Mouse (Mus musculus) regulatory T cell (primary cell): ENCODE results near the gene Rabgap1.
"Not testable (repeated sequence)": the region's sequence is repeated elsewhere in the genome, so short reads cannot be mapped to it uniquely, and the experiment has no call there.

Experiments
- in situ Hi-C: fragments of 300-600 bp; cut with MboI, MseI; formaldehyde crosslinking; loops from one replicate; pipeline ENCODE4 v1.15.1; 2025; ENCODE audit warnings: high pct_unique_total_duplicates

The Rabgap1 gene

DNA sequence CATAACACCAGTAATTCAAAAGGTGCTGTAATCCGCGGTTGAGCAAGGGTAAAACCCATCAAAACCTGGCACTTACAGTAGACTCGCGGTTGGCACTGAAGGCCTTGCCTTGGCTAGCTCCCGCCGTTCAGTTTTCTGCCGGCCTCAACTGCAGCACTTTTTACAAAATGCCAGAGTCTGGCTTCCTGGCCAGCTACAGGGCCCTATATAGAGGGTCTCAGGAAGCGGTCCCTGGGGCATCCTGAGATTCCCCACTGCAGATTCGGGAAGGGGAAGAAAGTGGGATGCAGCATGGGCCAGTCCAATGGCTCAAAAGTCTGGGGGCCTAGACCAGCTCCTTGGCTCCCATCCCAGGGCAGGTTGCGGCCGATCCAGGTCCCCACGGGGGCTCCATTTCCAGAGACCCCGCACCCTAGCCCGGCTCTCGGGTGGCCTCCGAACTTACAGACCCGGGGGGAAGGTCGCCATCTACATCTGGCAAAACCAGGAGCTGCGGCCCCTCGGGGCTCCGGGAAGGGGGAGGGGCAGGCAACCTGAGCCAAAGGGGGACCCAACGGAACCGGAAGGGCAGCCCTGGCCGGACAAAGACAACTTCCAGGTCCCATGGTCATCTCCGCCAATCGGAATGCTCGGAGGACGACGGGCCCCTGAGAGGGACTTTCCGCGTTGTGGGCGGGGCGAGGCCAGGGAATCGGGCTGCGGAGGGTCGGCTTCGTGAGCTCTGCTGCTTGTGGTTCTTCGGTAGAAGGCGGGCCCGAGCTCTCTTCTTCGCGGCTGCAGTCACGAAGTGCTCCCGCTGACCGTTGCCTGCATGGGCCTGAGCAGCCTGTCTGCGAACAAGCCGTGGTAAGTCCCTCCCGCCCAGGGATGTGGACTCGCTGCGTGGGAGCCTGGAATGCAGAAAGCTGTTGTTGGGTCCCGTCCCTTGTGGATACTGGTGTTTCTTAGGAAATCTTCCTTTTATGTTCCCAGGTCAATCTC is at the start of gene Rabgap1, which contains the start of the genes Zbtb26 and Zbtb6:
Rabgap1 (plus strand) TSS at position 669 of the 981 bp plus-strand sequence.
Zbtb26 (minus strand) TSS at position 525 of the 981 bp plus-strand sequence.
Zbtb6 (minus strand) TSS at position 561 of the 981 bp plus-strand sequence.
- in situ Hi-C loops = no loop called here

GRCm38 (mm10) chr2:37395539-37395938 is 47.5 kb upstream of the Rabgap1 start:
- in situ Hi-C loops = no loop called here

DNA sequence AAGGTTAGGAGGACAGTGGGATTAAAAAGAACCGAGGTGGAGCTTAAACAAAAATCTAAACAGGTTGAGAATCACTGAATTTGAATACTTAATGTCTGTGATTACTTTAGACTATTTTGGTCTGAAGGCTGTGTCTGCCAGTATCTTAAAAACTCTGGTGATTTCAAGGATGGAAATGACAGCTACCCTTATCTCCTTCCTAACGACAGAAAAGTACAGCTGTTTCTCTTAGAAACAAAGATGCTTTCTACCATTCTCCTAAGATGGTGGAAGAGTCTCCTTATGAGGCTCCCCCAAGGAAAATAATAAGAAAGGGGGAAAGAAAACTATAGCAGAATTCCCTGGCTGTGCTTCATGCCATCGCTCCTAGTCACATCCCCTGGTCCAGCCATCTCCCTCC is 21.2 kb upstream of the Rabgap1 start:
- in situ Hi-C loops = no loop called here

GRCm38 (mm10) chr2:37422306-37423304 is 20.5 kb upstream of the Rabgap1 start, which contains the start of gene Rc3h2:
TSS of gene Rc3h2 (minus strand) at chr2:37422903.
- in situ Hi-C loops = no loop called here

DNA sequence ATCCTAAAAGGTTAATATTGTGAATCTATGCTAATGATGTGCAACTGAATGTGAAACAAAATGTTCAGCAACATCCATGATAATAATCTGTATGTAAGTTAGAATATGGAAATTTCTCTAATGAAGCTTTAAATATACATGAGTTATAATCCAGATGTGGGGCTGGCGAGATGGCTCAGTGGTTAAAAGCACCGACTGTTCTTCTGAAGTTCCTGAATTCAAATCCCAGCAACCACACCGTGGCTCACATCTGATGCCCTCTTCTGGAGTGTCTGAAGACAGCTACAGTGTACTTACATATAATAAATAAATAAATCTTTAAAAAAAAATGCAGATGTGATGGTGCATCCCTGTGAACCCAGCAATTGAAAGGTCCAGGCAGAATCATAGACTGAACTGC is 19.4 kb upstream of the Rabgap1 start:
- in situ Hi-C loops = no loop called here

DNA sequence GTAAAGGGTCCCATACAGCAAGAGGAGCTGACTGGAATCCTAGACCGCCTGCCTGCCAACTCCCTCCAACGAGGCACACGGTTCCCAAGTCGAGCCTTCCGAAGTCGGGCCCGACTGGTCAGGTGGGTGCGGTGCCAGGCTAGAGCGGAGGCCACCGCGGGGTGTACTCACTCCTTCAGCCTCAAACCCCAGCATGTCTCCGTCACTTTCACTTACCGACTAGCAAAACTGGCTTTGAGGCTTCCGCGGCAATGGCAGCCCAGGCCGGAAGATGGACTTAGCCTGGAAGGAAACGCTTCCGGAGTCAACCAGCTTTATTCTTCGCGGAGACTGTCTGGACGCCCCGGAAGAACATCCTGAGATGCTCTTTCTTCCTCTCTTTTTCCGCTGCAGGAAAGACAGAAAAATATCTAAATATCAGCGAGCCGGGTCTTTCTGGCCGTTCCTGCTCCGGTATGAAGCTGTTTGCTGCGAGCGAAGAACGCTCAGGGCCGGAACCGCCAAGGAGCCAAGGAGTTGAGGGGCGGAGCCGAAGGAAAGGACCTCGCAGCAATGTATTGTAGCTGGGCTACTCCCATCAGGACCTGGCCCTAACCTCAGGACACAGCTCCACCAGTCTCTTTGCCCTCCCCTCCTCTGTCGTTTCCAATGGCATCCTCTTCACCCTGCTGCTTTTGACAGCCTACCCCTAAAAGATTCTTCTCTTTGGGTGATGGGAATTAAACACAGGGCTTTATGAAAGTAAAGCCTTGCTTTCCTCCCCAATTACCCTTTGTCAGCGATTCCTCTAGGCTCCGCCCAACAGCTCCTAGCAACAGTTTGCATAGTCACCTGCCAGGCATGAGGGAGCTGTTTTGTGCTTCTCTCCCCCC is 12.2 kb upstream of the Rabgap1 start:
- in situ Hi-C loops = no loop called here

DNA sequence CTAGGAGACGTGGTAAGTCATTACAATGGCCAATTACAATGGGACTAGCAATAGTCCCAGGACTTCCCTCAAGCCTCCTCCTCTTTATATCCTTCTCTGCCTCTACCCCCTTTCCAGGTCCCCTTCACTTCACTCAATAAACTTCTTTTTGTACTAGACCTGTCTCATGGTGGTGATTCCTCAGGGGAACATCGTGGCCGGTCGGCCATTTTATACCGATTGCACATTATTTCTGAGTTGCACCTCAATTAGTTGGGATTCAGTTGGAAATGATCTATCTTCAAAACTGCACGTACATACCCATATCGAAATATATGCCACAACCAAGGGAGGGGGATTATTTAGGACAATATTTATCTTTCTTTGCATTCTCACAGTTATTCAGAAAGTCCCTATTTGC is 11.5 kb upstream of the Rabgap1 start:
- in situ Hi-C loops = no loop called here

- in situ Hi-C loops = no loop called here
Measured at GRCm38 (mm10) chr2:37451667-37452375, 8.7 kb downstream of the Rabgap1 start.

- in situ Hi-C loops = no loop called here
Measured at GRCm38 (mm10) chr2:37452376-37452760, 9.3 kb downstream of the Rabgap1 start.

- in situ Hi-C loops = no loop called here
Measured at GRCm38 (mm10) chr2:37460707-37461106, 17.6 kb downstream of the Rabgap1 start.

DNA sequence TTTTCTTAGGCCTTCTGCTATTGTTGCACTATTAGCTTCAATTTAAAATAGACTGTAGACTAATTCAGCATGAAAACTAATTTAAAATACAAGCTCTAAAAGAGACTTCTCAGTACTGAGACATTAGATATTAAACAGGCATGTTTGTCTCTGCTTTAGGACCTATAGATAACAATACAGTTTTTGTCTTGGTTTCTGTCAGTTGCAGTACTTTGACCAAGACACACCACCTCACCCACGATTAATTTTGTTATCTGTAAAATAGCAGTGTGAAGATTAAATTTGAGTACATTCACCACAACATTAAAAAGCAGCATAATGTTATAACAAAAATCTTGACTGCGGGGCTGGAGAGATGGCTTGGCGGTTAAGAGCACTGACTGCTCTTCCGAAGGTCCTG is 23.2 kb downstream of the Rabgap1 start:
- in situ Hi-C loops = no loop called here

GRCm38 (mm10) chr2:37479559-37479958 is 36.5 kb downstream of the Rabgap1 start:
- in situ Hi-C loops = no loop called here

GRCm38 (mm10) chr2:37480039-37480438 is 37.0 kb downstream of the Rabgap1 start:
- in situ Hi-C loops = no loop called here

GRCm38 (mm10) chr2:37484165-37484564 is 41.1 kb downstream of the Rabgap1 start:
- in situ Hi-C loops = no loop called here

- in situ Hi-C loops = no loop called here
Measured at GRCm38 (mm10) chr2:37485370-37485769, 42.3 kb downstream of the Rabgap1 start.

DNA sequence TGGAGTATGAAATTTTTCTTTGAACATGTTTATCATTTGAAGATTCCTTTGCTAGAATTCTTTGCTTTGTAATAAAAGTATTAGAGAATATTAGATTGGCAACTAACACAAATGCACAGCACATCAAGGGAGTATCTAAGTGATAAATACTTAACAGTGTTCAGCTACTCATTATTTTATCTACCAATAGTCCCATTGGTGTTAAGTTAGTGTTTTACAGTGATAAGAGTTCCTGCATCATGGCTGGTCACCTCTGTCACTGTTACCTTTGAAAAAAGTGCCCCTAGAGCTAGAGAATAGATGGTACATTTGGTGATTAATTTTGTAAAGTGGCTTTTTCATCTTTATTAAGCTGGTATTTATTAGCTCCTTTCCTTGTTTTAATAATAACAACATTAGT is 43.3 kb downstream of the Rabgap1 start:
- in situ Hi-C loops = no loop called here

DNA sequence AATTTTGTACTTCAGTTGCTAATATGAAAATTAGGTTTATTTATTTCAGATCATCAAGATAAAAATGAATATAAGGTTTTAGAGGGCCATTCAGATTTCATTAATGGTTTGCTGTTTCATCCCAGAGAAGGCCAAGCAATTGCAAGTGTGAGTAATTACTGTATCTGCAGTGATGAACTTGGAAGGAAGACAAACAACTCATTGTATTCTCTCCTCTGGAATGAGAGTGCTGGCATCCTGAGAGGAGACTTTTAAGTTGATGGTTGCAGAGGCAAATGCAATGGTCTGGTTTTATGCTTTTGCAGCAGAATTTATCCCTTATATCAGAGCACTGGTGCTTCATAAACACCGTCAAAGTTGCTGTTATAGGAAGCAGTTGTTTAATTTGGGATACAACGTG is 45.9 kb downstream of the Rabgap1 start:
- in situ Hi-C loops = no loop called here

- in situ Hi-C loops = no loop called here
Measured at GRCm38 (mm10) chr2:37497321-37497720, 54.2 kb downstream of the Rabgap1 start.

DNA sequence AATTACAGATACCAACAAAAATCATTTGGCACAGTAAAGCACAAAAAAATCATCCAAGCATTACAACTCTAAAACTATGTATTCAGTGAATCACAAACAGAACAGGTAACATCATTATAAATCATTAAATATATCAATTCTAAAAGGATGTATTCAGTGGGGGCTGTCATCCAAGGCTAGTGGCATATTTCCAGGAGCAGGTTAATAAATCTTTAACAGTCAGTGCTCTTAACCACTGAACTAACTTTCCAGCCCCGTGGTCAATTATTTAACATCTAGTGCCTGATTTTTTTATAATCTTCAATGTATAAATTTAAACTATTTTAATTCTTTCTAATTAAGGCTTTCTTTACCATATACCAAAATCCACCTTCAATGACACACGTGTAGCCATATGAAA is 62.8 kb downstream of the Rabgap1 start:
- in situ Hi-C loops = not testable (repeated sequence)
